Mouse (Mus musculus) forebrain, embryonic 11.5 days (tissue): ENCODE results near the gene Gm28048. TPM values are rescaled to one million over a fixed set of nuclear protein-coding genes. Genes with fewer than 3 reads are reported as not detected.

Experiments used
- ATAC-seq: fragments of 200-750 bp; cut with Nextera tagmentation; replicated peaks from 2 replicates; pipeline ENCODE4 v1.8.0; 2017; ENCODE audit warnings: moderate TSS enrichment; ENCODE audit not compliant: low FRiP score
- DNase-seq: peaks from one replicate; pipeline ENCODE4 v3.0.0-alpha.2; 2017; ENCODE audit warnings: low spot score
- H3K27ac ChIP-seq: fragments of 300-500 bp; sonication (generic); 2 replicates; pipeline ENCODE4 v1.5.1; 2014; ENCODE audit warnings: low read depth, low read length
- H3K27me3 ChIP-seq: fragments of 300-500 bp; sonication (generic); 2 replicates; pipeline ENCODE4 v1.6.1; 2014; ENCODE audit warnings: mild to moderate bottlenecking, low read length, mixed read lengths; ENCODE audit not compliant: control insufficient read depth, insufficient read depth
- H3K36me3 ChIP-seq: fragments of 300-500 bp; sonication (generic); 2 replicates; pipeline ENCODE4 v1.6.1; 2014; ENCODE audit warnings: mild to moderate bottlenecking, low read length, moderate library complexity, mixed read lengths; ENCODE audit not compliant: control insufficient read depth, insufficient read depth
- H3K4me1 ChIP-seq: fragments of 300-500 bp; sonication (generic); replicated peaks from 2 replicates; pipeline ENCODE4 v1.6.1; 2014; ENCODE audit warnings: low read length, mixed read lengths; ENCODE audit not compliant: control insufficient read depth, insufficient read depth
- H3K4me2 ChIP-seq: fragments of 300-500 bp; sonication (generic); 2 replicates; pipeline ENCODE4 v1.6.1; 2014; ENCODE audit warnings: low read depth, mild to moderate bottlenecking, low read length, moderate library complexity, mixed read lengths; ENCODE audit not compliant: severe bottlenecking
- H3K4me3 ChIP-seq: fragments of 300-500 bp; sonication (generic); 2 replicates; pipeline ENCODE4 v1.5.1; 2014; ENCODE audit warnings: low read depth, low read length
- H3K9ac ChIP-seq: fragments of 300-500 bp; sonication (generic); 2 replicates; pipeline ENCODE4 v1.6.1; 2014; ENCODE audit warnings: low read length
- H3K9me3 ChIP-seq: fragments of 300-500 bp; sonication (generic); 2 replicates; pipeline ENCODE4 v1.6.1; 2016; ENCODE audit warnings: low read length, mixed read lengths; ENCODE audit not compliant: control insufficient read depth
- WGBS: fragments of 180-500 bp; shearing (Covaris S2); extraction: QIAGEN DNeasy Blood & Tissue Kit; methylation state at CpG from one replicate; pipeline ENCODE4 v1.1.7; 2014; 5-methylcytosine and 5-hydroxymethylcytosine counted together
- polyA plus RNA-seq: library from polyadenylated mRNA; unstranded; fragments of >200 nt; fragmentation: Nextera tagmentation; extraction: Ambion mirVana; gene quantifications from 2 replicates; pipeline ENCODE4 v1.2.1, GENCODE M21; 2014

The Gm28048 gene
- polyA plus RNA-seq, 1 experiment from 2014 or later: 5.8 TPM

DNA sequence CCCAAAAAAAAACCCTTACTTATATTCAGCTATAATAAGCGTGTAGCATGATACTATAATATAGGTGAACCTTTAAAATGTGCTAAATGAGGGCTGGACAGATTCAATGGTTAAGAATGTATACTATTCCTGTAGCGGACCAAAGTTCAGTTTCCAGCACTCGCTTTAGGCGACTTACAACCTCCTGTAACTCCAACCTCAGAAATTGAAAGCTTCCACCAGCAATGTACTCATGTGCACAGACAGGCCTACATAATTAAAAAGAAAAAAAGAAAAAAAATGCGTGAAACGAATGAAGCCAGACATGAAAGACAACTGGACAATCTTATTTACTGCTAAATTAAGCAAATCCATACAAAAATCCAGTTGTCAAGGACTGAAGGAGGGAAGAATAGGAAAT, 956 bp upstream of the Gm28048 start:
- Histone ChIP-seq H3K4me2 (no peak overlapping the region), H3K4me3 (peak overlapping the region; percentile 67; the same call in 1 of the 2 replicates), H3K9ac (no peak overlapping the region), H3K4me1 (0 out of 2 replicates have a peak, but pooled peaks cover 2% of the 10 kb centered on the region), H3K27me3 (no peaks in the 10 kb centered on the region), H3K36me3 (no peaks in the 10 kb centered on the region), H3K27ac (no peak overlapping the region), H3K9me3 (no peaks in the 10 kb centered on the region)
- no peak for ATAC-seq
- WGBS: 68% methylated on average over 6 of the region's 6 CpGs
- no peak for DNase-seq

DNA sequence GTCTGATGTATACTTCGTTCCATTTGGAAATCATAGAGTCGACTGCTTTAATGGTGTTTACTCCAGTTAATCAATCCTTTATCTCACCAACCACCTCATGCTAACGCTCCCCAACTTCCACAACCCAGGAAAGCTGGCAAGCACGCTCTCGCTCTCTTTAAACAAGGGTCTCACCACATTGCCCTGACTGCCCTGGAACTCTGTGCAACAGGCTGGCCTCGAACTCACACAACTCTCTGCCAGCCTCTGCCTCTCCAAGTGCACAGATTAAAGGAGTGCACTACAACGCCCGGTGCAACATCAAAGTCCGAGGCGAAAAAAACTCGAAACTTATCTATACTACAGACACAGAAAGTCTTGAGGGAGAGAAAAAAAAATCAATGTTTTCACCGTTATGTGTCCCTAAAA, 343 bp downstream of the Gm28048 start:
- Histone ChIP-seq H3K9me3 (no peaks in the 10 kb centered on the region), H3K4me1 (0 out of 2 replicates have a peak, but pooled peaks cover 2% of the 10 kb centered on the region), H3K36me3 (no peaks in the 10 kb centered on the region), H3K4me3 (peak overlapping the region; percentile 67), H3K27me3 (no peaks in the 10 kb centered on the region), H3K27ac (peak overlapping the region; percentile 96), H3K4me2 (peak overlapping the region; percentile 58), H3K9ac (peak overlapping the region; percentile 74)
- peak; percentile 57 for DNase-seq
- ATAC-seq: peak; percentile 52
- WGBS: 5% methylated on average over 12 of the region's 12 CpGs

DNA sequence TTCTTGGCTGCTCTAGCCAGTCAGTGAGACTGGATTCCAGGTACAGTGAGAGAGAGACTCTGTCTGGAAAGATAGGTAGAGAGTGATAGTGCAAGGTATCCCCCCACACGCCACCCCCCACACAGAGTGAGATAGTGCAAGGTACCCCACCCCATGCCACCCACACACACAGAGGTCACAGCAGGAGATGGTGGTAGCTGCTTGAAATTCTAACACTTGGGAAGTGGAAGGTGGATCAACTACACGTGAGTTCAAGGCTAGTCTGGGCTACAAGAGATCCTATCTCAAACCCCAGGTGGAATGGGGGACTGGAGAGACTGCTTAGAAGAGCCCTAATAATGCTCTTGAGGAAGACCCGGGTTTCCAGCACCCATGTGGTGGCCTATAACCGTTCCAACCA, 849 bp downstream of the Gm28048 start:
- H3K4me2 ChIP-seq: peak overlapping the region; percentile 58; the same call in 1 of the 2 replicates
- 0 out of 2 replicates have a peak, but pooled peaks cover 2% of the 10 kb centered on the region for H3K4me1 ChIP-seq
- no peak for ATAC-seq
- no peaks in the 10 kb centered on the region for H3K9me3 ChIP-seq
- H3K36me3 ChIP-seq: no peaks in the 10 kb centered on the region
- peak overlapping the region; percentile 67 for H3K4me3 ChIP-seq
- DNase-seq: no peak
- WGBS: 50% methylated on average over 4 of the region's 4 CpGs
- H3K27me3 ChIP-seq: no peaks in the 10 kb centered on the region
- peak overlapping the region; percentile 23 for H3K9ac ChIP-seq
- no peak overlapping the region for H3K27ac ChIP-seq

DNA sequence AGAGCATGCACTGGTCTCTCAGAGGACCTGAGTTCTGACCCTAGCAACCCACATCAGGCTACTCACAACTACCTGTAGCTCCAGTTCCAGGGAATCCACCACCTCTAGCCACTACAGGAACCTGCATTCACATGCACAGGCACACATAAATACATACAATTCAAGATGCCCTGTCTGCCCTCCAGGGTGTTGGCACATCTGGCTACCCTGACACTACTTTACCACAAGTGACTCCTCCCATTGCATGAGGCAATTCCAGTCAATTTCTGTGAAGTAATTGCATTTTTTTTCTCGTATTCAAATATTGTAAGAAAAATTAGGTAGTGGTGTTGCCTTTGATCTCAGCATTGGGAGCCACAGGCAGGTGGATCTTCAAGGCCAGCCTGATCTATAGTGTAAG, 2.7 kb downstream of the Gm28048 start:
- Histone ChIP-seq H3K27ac (no peak overlapping the region), H3K4me1 (0 out of 2 replicates have a peak, but pooled peaks cover 2% of the 10 kb centered on the region), H3K27me3 (no peaks in the 10 kb centered on the region), H3K9ac (no peak overlapping the region), H3K9me3 (no peaks in the 10 kb centered on the region), H3K4me3 (no peak overlapping the region), H3K36me3 (no peaks in the 10 kb centered on the region), H3K4me2 (no peak overlapping the region)
- DNase-seq: no peak
- ATAC-seq: no peak
- 85% methylated on average over 1 of the region's 1 CpGs for WGBS

DNA sequence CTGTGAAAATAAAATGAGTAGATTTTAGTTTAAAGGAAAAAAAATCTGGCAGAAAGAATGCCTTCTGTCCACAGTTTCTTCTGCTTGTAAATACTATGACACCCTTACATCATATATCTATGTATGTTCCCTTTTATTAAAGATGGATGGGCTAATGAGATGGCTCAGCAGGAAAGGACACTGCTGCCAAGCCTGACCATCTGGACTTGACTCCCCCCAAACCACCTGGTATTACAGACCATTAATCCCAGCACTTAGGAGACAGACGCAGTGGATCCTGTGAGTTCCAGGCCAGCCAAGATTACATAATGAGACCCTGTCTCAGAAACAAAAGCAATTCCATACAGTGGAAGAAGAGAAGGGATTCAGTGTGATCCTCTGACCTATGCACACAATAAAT, 3.2 kb downstream of the Gm28048 start:
- Histone ChIP-seq H3K27me3 (no peaks in the 10 kb centered on the region), H3K4me1 (0 out of 2 replicates have a peak, but pooled peaks cover 2% of the 10 kb centered on the region), H3K9me3 (no peaks in the 10 kb centered on the region), H3K4me3 (no peak overlapping the region), H3K36me3 (no peaks in the 10 kb centered on the region), H3K4me2 (no peak overlapping the region), H3K9ac (no peak overlapping the region), H3K27ac (no peak overlapping the region)
- WGBS: 84% methylated on average over 1 of the region's 1 CpGs
- ATAC-seq: no peak
- no peak for DNase-seq

DNA sequence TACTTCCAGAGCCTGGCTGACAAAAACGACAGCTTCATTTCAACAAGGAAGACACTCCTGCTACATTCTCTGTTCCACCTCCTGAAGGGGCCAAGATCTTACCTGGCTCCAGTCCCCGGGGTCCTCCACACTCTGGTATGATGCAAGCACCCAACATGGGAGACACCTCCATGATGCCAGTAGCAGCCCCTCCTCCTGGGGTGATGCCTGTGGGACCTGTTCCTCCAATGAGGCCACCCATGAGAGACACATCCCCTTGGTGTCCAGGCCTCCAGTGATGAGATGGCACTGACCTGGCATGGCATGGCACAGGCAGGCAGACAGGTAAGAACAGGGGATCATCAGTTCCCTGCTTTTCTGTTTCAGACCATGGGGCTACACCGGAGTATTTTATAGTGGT, 3.7 kb downstream of the Gm28048 start:
- Histone ChIP-seq H3K4me1 (0 out of 2 replicates have a peak, but pooled peaks cover 2% of the 10 kb centered on the region), H3K4me2 (no peak overlapping the region), H3K9me3 (no peaks in the 10 kb centered on the region), H3K4me3 (no peak overlapping the region), H3K27ac (no peak overlapping the region), H3K36me3 (no peaks in the 10 kb centered on the region), H3K27me3 (no peaks in the 10 kb centered on the region), H3K9ac (no peak overlapping the region)
- DNase-seq (no peak), ATAC-seq (no peak)
- WGBS: 89% methylated on average over 3 of the region's 3 CpGs

DNA sequence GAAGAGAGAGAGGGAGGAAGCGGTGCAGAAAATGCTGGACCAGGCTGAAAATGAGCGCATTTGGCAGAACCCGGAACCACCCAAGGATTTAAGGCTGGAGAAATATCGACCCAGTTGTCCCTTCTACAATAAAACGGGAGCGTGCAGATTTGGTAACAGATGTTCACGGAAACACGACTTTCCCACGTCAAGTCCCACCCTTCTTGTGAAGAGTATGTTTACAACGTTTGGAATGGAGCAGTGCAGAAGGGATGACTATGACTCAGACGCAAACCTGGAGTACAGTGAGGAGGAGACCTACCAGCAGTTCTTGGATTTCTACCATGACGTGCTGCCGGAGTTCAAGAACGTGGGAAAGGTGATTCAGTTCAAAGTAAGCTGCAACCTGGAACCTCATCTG, 8.3 kb downstream of the Gm28048 start:
- H3K27ac ChIP-seq: no peak overlapping the region

DNA sequence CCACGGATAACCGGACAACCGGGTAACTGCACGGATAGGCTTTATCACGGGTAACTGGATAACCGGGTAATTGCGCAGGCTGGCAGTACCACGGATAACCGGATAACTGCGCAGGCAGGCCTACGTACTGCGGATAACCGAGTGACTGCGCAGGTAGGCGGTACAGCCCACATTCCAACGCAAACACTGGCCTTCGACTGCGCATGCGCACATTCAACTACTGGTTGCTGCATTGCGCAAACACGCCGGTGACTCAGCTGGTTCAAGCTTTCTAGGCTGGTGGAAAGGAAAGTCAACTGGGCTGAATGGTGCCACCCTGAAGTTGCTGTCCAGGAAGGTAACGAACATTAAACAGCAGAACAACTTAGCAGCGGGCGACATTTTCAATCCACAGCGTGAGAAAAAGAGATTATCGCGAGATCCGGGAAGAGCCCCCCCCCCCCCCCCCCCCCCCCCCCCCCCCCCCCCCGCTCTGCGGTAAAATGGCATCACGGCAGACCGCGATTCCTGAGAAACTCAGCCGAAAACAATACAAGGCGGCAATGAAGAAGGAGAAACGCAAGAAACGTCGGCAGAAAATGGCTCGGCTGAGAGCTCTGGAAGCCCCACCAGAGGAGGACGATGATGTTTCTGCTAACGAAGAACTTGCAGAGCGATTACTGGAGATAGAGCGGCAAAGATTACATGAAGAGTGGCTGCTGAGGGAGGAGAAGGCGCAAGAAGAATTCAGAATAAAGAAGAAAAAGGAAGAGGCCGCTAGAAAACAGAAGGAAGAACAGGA, 9.0 kb downstream of the Gm28048 start:
- Histone ChIP-seq H3K4me3 (peak overlapping the region; percentile 49), H3K9ac (peak overlapping the region; percentile 55)
- WGBS: 47% methylated on average over 44 of the region's 46 CpGs

More for the DNA sequence above, 8.3 kb downstream of the Gm28048 start:
- DNase-seq (no peak), ATAC-seq (no peak)
- WGBS: 50% methylated on average over 14 of the region's 14 CpGs
- Histone ChIP-seq H3K4me2 (peak overlapping the region; percentile 65), H3K27me3 (no peaks in the 10 kb centered on the region), H3K9me3 (peaks cover 9% of the 10 kb centered on the region; the same call in 1 of the 2 replicates), H3K36me3 (no peaks in the 10 kb centered on the region; the same call in 1 of the 2 replicates), H3K4me3 (peak overlapping the region; percentile 45), H3K9ac (peak overlapping the region; percentile 55), H3K4me1 (no peaks in the 10 kb centered on the region; the same call in 1 of the 2 replicates)

More for the DNA sequence above, 9.0 kb downstream of the Gm28048 start:
- DNase-seq (peak; percentile 86), ATAC-seq (peak; percentile 68)
- Histone ChIP-seq H3K27ac (no peak overlapping the region), H3K4me2 (peak overlapping the region; percentile 66), H3K4me1 (no peaks in the 10 kb centered on the region; the same call in 1 of the 2 replicates), H3K27me3 (no peaks in the 10 kb centered on the region), H3K9me3 (peaks cover 9% of the 10 kb centered on the region; the same call in 1 of the 2 replicates), H3K36me3 (no peaks in the 10 kb centered on the region; the same call in 1 of the 2 replicates)
